Mouse (Mus musculus) CH12.LX (cell line): Measurements from ENCODE around the gene Pdss2. TPM values are rescaled to one million over a fixed set of nuclear protein-coding genes. Genes with fewer than 3 reads are reported as not detected.

ENCODE experiments used
- DNase-seq: peaks from one replicate; pipeline ENCODE4 v3.0.0-alpha.2; 2013; ENCODE audit errors: extremely low read depth
- H3K27ac ChIP-seq: 2 replicates; pipeline ENCODE4 v1.5.1; 2012; ENCODE audit warnings: low read depth, mild to moderate bottlenecking, control low read depth, moderate library complexity; ENCODE audit not compliant: insufficient read depth
- H3K27me3 ChIP-seq: replicated peaks from 2 replicates; pipeline ENCODE3; 2012; ENCODE audit warnings: inconsistent platforms
- H3K36me3 ChIP-seq, 2 experiments: replicated peaks in 1 of 2; 2 replicates each; pipeline versions ENCODE3 to v1.6.1; 2012; ENCODE audit warnings: inconsistent platforms in 1 of 2, low read length in 1 of 2, mild to moderate bottlenecking in 1 of 2, mixed read lengths in 1 of 2, moderate library complexity in 1 of 2; ENCODE audit not compliant: control insufficient read depth in 1 of 2, insufficient read depth in 1 of 2
- H3K4me1 ChIP-seq, 2 experiments: 2 replicates each; pipeline ENCODE4 v1.6.1; 2012; ENCODE audit warnings: inconsistent platforms in 1 of 2, moderate library complexity in 1 of 2; ENCODE audit not compliant: insufficient read depth in 2 of 2, control insufficient read depth in 1 of 2
- H3K4me2 ChIP-seq: 2 replicates; pipeline ENCODE4 v1.6.1; 2012; ENCODE audit warnings: low read depth, mild to moderate bottlenecking, control low read depth; ENCODE audit not compliant: poor library complexity, insufficient read depth, severe bottlenecking
- H3K4me3 ChIP-seq, 3 experiments: fragments of 150-350 bp in 1 of 3; sonication (generic) in 1 of 3; replicated peaks in 1 of 3; 2 replicates each; pipeline versions ENCODE3 to v1.5.1; 2011 to 2012; ENCODE audit warnings: low read depth in 2 of 3, low read length in 2 of 3, mild to moderate bottlenecking in 2 of 3, moderate library complexity in 2 of 3, control low read depth in 1 of 3, improper control_type of control experiment in 1 of 3, inconsistent platforms in 1 of 3, mixed read lengths in 1 of 3; ENCODE audit not compliant: poor library complexity in 1 of 3
- H3K79me2 ChIP-seq: replicated peaks from 2 replicates; pipeline ENCODE4 v1.6.1; 2012; ENCODE audit warnings: mild to moderate bottlenecking, moderate library complexity; ENCODE audit not compliant: control insufficient read depth, poor library complexity, insufficient read depth, severe bottlenecking; ENCODE audit errors: extremely low read depth
- H3K9ac ChIP-seq: 2 replicates; pipeline ENCODE4 v1.6.1; 2012; ENCODE audit warnings: low read depth, mild to moderate bottlenecking, control low read depth, moderate library complexity; ENCODE audit not compliant: insufficient read depth
- H3K9me3 ChIP-seq: replicated peaks from 2 replicates; pipeline ENCODE3; 2012; ENCODE audit warnings: low read length, inconsistent platforms, mixed read lengths
- CTCF ChIP-seq, 2 experiments: IDR thresholded peaks in 1 of 2; conservative IDR thresholded peaks in 1 of 2; 2 replicates each; pipeline ENCODE4 v1.5.1; 2011 to 2012; ENCODE audit warnings: low read depth in 2 of 2, low read length in 2 of 2, improper control_type of control experiment in 1 of 2, inconsistent platforms in 1 of 2, mild to moderate bottlenecking in 1 of 2, moderate library complexity in 1 of 2
- E2F4 ChIP-seq: IDR thresholded peaks from 2 replicates; pipeline ENCODE4 v1.6.1; 2011; ENCODE audit warnings: low read depth, low read length, improper control_type of control experiment; ENCODE audit not compliant: insufficient replicate concordance
- ETS1 ChIP-seq: conservative IDR thresholded peaks from 2 replicates; pipeline ENCODE4 v1.6.1; 2012; ENCODE audit warnings: low read depth, mild to moderate bottlenecking, inconsistent platforms, low read length, improper control_type of control experiment, moderate library complexity
- JUN ChIP-seq: IDR thresholded peaks from 2 replicates; pipeline ENCODE4 v1.6.1; 2011; ENCODE audit warnings: low read depth, mild to moderate bottlenecking, low read length, improper control_type of control experiment, moderate library complexity; ENCODE audit not compliant: insufficient read depth
- KAT2A ChIP-seq: IDR thresholded peaks from 2 replicates; pipeline ENCODE4 v1.6.1; 2012; ENCODE audit warnings: low read length, improper control_type of control experiment, inconsistent platforms; ENCODE audit not compliant: insufficient replicate concordance
- MAFK ChIP-seq: IDR thresholded peaks from 2 replicates; pipeline ENCODE4 v1.6.1; 2011; ENCODE audit warnings: low read length, improper control_type of control experiment; ENCODE audit not compliant: insufficient replicate concordance
- MAX ChIP-seq: IDR thresholded peaks from 2 replicates; pipeline ENCODE4 v1.6.1; 2011; ENCODE audit warnings: low read length, improper control_type of control experiment
- MEF2A ChIP-seq: IDR thresholded peaks from 2 replicates; pipeline ENCODE4 v1.6.1; 2014; ENCODE audit warnings: low read depth, mild to moderate bottlenecking, inconsistent platforms, low read length, improper control_type of control experiment, borderline replicate concordance
- MXI1 ChIP-seq: IDR thresholded peaks from 2 replicates; pipeline ENCODE4 v1.6.1; 2011; ENCODE audit warnings: mild to moderate bottlenecking, low read depth, low read length, improper control_type of control experiment
- NELFE ChIP-seq: IDR thresholded peaks from 2 replicates; pipeline ENCODE4 v1.6.1; 2011; ENCODE audit warnings: low read depth, low read length, improper control_type of control experiment
- NRF1 ChIP-seq: IDR thresholded peaks from 2 replicates; pipeline ENCODE4 v1.6.1; 2014; ENCODE audit warnings: low read depth, mild to moderate bottlenecking, inconsistent platforms, low read length, improper control_type of control experiment, moderate library complexity
- RAD21 ChIP-seq: IDR thresholded peaks from 2 replicates; pipeline ENCODE4 v1.6.1; 2011; ENCODE audit warnings: low read depth, mild to moderate bottlenecking, low read length, improper control_type of control experiment, moderate library complexity
- RCOR1 ChIP-seq: conservative IDR thresholded peaks from 2 replicates; pipeline ENCODE4 v1.6.1; 2012; ENCODE audit warnings: low read depth, mild to moderate bottlenecking, inconsistent platforms, low read length, improper control_type of control experiment
- SIN3A ChIP-seq: IDR thresholded peaks from 2 replicates; pipeline ENCODE4 v1.6.1; 2012; ENCODE audit warnings: low read length, improper control_type of control experiment, inconsistent platforms
- TCF12 ChIP-seq: IDR thresholded peaks from 2 replicates; pipeline ENCODE4 v1.6.1; 2014; ENCODE audit warnings: low read depth, mild to moderate bottlenecking, inconsistent platforms, low read length, improper control_type of control experiment
- UBTF ChIP-seq: IDR thresholded peaks from 2 replicates; pipeline ENCODE4 v1.6.1; 2012; ENCODE audit warnings: low read depth, mild to moderate bottlenecking, inconsistent platforms, low read length, improper control_type of control experiment, moderate library complexity
- USF1 ChIP-seq: IDR thresholded peaks from 2 replicates; pipeline ENCODE4 v1.6.1; 2014; ENCODE audit warnings: low read depth, mild to moderate bottlenecking, inconsistent platforms, low read length, improper control_type of control experiment
- USF2 ChIP-seq: conservative IDR thresholded peaks from 2 replicates; pipeline ENCODE4 v1.6.1; 2011; ENCODE audit warnings: low read depth, low read length, improper control_type of control experiment
- ZC3H11A ChIP-seq: IDR thresholded peaks from 2 replicates; pipeline ENCODE4 v1.6.1; 2012; ENCODE audit warnings: low read depth, mild to moderate bottlenecking, inconsistent platforms, low read length, improper control_type of control experiment
- ZKSCAN1 ChIP-seq: IDR thresholded peaks from 2 replicates; pipeline ENCODE4 v1.6.1; 2012; ENCODE audit warnings: low read depth, inconsistent platforms, low read length, improper control_type of control experiment, borderline replicate concordance
- ZNF384 ChIP-seq: IDR thresholded peaks from 2 replicates; pipeline ENCODE4 v1.6.1; 2012; ENCODE audit warnings: low read depth, low read length, improper control_type of control experiment, inconsistent platforms
- dilution Hi-C: fragments of 300-500 bp; cut with MboI; formaldehyde crosslinking; loops from 2 replicates; pipeline ENCODE4 v1.14.3; 2020; ENCODE audit warnings: low sequenced_read_pairs; ENCODE audit not compliant: extremely low pct_unique_long_range_greater_than_20kb, extremely low pct_ligation_motif_present
- in situ Hi-C: fragments of 300-500 bp; cut with MboI; formaldehyde crosslinking; loops from 3 replicates; pipeline ENCODE4 v1.14.3; 2019; ENCODE audit warnings: low sequenced_read_pairs, low pct_ligation_motif_present, low pct_unique_long_range_greater_than_20kb, mixed read lengths
- polyA plus RNA-seq: library from polyadenylated mRNA; unstranded; fragments of >175 nt; gene quantifications from 2 replicates; pipeline ENCODE4 v1.2.1, GENCODE M21; 2012; ENCODE audit warnings: low read depth; ENCODE audit not compliant: insufficient read length
- total RNA-seq, 2 experiments: library from RNA; depleted of rRNA; stranded (reverse); fragments of 300-350 nt in 1 of 2; fragments of >200 nt in 1 of 2; gene quantifications; 2 replicates each; pipeline ENCODE4 v1.2.3; 2012 to 2014

The Pdss2 gene
- total and polyA plus RNA-seq, 3 experiments = 11.1 to 17.9 (median 14.3) TPM

DNA sequence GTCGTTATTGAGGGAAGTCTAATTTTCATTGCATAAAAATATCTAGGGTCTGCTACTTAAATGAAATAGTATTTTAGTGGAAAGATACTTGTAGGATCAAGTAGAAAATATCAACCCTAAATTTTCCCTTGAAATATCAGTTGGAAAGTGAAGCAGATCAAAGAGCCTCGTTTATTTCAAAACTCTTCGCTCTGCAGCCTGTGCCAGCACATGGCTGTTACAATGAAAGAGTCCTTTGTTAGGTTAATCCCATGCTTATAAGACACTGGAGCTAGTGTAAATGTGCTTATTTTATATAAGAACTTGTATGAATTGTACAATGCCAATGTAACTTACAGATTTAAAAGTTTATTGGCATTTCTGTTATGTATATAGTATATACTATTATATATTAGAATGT lies 51.8 kb downstream of the Pdss2 start:
- H3K4me1 ChIP-seq = peaks cover 0 to 7% of the 10 kb centered on the region in 2 experiments; a peak in 2 of 4 replicates
- no peak overlapping the region for H3K4me2 ChIP-seq
- in situ Hi-C loops (no loop called here), dilution Hi-C loops (no loop called here)
- H3K36me3 ChIP-seq = peaks cover 0 to 9% of the 10 kb centered on the region in 2 experiments
- H3K27me3 ChIP-seq = no peaks in the 10 kb centered on the region
- no peaks in the 10 kb centered on the region for H3K9me3 ChIP-seq
- no peak overlapping the region for H3K9ac ChIP-seq
- H3K79me2 ChIP-seq = no peaks in the 10 kb centered on the region
- no peak for DNase-seq
- TF ChIP-seq SIN3A (no peak), ZKSCAN1 (no peak), RCOR1 (no peak), CTCF (conservative IDR thresholded peaks at IDR 0.05 in 1 of 2, IDR thresholded peaks at IDR 0.05 in 1 of 2; ENCODE audit: low read depth in 2 of 2, low read length in 2 of 2) (no peak), UBTF (no peak), KAT2A (no peak), ETS1 (no peak), E2F4 (no peak), USF1 (no peak), RAD21 (no peak), JUN (no peak), MAFK (no peak), MAX (no peak), ZC3H11A (no peak), NELFE (no peak), ZNF384 (no peak), MXI1 (no peak), TCF12 (no peak), USF2 (no peak), NRF1 (no peak)
- TF ChIP-seq, all 38 proteins: peak for 0
- Histone ChIP-seq H3K27ac (no peak overlapping the region), H3K4me3 (no peak overlapping the region)

DNA sequence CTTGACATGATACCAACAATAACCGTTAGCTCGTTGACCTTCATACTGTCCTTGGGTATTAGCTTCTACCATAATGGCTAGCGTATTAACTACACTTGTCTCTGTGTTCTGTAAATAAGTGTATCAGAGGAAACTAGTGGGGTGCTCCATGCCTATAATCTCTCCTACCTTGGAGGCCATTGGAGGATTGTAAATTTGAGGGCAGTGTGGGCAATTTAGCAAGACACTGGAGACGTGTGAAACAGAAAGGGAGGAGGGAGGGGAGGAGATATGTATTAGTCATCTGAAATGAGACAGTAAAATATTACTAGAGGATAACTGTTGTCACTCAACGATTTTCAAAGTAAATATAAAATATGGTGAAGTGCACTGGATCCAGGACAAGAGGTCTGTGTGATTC lies 54.2 kb downstream of the Pdss2 start:
- Histone ChIP-seq H3K4me2 (no peak overlapping the region), H3K27ac (no peak overlapping the region), H3K9me3 (no peaks in the 10 kb centered on the region), H3K27me3 (no peaks in the 10 kb centered on the region), H3K9ac (no peak overlapping the region), H3K4me3 (no peak overlapping the region), H3K79me2 (no peaks in the 10 kb centered on the region), H3K36me3 (peaks cover 0 to 11% of the 10 kb centered on the region in 2 experiments), H3K4me1 (peaks cover 0 to 16% of the 10 kb centered on the region in 2 experiments; a peak in 2 of 4 replicates)
- dilution Hi-C loops = no loop called here
- no peak for DNase-seq
- in situ Hi-C loops = no loop called here
- TF ChIP-seq ZNF384 = no peak
- TF ChIP-seq ETS1 = no peak
- TF ChIP-seq MEF2A = no peak
- TF ChIP-seq NRF1 = no peak
- TF ChIP-seq CTCF (conservative IDR thresholded peaks at IDR 0.05 in 1 of 2, IDR thresholded peaks at IDR 0.05 in 1 of 2; ENCODE audit: low read depth in 2 of 2, low read length in 2 of 2) = no peak
